Comparison of ENCODE assay signal across 11 mouse cellular contexts in the genomic region with DNA sequence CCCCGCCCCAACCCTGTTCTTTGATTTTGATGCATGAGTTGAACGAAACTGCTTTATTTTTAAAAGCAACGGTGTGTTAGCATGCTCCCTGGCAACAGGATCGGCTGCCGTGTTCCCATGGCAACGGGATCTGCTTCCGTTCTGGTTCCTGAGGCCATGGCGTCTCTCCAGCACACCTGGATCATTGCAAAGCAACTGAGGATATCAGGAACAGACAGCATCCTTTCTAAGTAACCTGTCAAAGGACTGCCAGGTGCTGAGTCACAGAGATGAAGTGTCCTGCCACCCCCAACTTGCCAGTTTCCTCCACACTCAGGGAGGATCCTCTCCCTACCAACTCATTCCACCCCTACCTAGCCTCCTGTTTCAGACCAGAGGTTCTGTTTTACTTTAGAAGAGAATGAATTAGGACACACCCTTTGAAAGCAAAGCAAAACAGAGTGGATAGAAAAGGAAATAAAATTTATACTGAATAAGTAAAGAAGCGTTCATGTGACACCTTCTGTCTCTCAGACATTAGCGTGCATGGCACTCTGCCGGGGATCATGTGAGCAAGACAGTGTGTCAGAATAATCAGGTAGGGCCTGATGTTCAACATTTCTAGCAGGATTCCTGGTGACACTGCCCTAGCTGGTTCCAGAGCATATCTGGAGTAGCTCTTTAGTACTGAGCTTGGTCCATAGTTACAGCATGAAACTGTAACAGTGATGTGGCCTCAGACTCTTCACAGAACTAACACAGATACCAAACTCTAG. TPM values are rescaled to one million over a fixed set of nuclear protein-coding genes. Genes with fewer than 3 reads are reported as not detected.
A peak's percentile ranks its signal among the peaks of the same experiment; 100 is the strongest.
DNase-seq lines count a peak whose midpoint lies in the region; ATAC-seq lines count a peak whose summit lies in the region.
"Had no signal": no experiment of that assay in that cellular context is flagged by ENCODE, and none has a peak within 500 bp of the region (broad histone marks: within the 10 kb centered on the region; RNA-seq: fewer than 3 reads in every experiment).

No protein-coding gene starts in this region.

- no peak overlapping the region for H3K4me2 ChIP-seq in limb, embryonic 11.5 days (ENCODE audit: low read depth, severe bottlenecking)
- H3K4me2 ChIP-seq: lung, embryonic 14.5 days had no signal

- no peaks in the 10 kb centered on the region for H3K4me1 ChIP-seq in limb, embryonic 11.5 days (ENCODE audit: control insufficient read depth, insufficient read depth, low read length)

- H3K27me3 ChIP-seq in limb, embryonic 11.5 days (ENCODE audit: control insufficient read depth, insufficient read depth, low read length): no peaks in the 10 kb centered on the region

- ATAC-seq in limb, embryonic 11.5 days (ENCODE audit: insufficient number of reproducible peaks, low FRiP score, low TSS enrichment, low read depth): no peak

- H3K4me3 ChIP-seq in limb, embryonic 11.5 days (ENCODE audit: low read depth, low read length): no peak overlapping the region
- H3K4me3 ChIP-seq: gastrocnemius, adult 2 months had no signal

- 75% methylated on average over 11 of the region's 11 CpGs for whole genome bisulfite sequencing in limb, embryonic 11.5 days

- no peaks in the 10 kb centered on the region for H3K36me3 ChIP-seq in limb, embryonic 11.5 days (ENCODE audit: control insufficient read depth, insufficient read depth, low read length)

- no peaks in the 10 kb centered on the region; the same call in 1 of the 2 replicates for H3K9me3 ChIP-seq in limb, embryonic 11.5 days (ENCODE audit: control insufficient read depth, low read length)

- no peak overlapping the region for H3K27ac ChIP-seq in limb, embryonic 11.5 days (replicated peaks; ENCODE audit: low read depth, low read length)
- H3K27ac ChIP-seq: gastrocnemius, adult 2 months had no signal

- DNase-seq in adrenal gland, adult 2 months: peak; percentile 30
- DNase-seq in adrenal gland, adult 18-20 months (ENCODE audit: low spot score in 2 of 2): no peak
- peak; percentile 72 for DNase-seq in R1 (ENCODE audit: low read depth, low spot score)
- peak; percentile 16 for DNase-seq in induced T-regulatory cell, adult 2 months (ENCODE audit: low read depth)
- DNase-seq in limb, embryonic 11.5 days (ENCODE audit: low spot score): peak; percentile 35
- no peak for DNase-seq in ovary, postnatal 36 days (ENCODE audit: low spot score)
- DNase-seq in heart, adult 18-20 months: no peak
- no peak for DNase-seq in thymus, postnatal 0 days (ENCODE audit: low spot score)
- DNase-seq: gastrocnemius, adult 2 months; kidney, adult 11 months; lung, embryonic 14.5 days had no signal

- no peak overlapping the region for H3K9ac ChIP-seq in limb, embryonic 11.5 days (ENCODE audit: low read length)
- H3K9ac ChIP-seq: lung, embryonic 14.5 days had no signal

RNA-seq across cellular contexts. Expression of a gene that starts 11.3 kb away (rescaled TPM):
- total RNA-seq in adrenal gland, adult 2 months (2021): 10 to 100 TPM; 19.1 to 23.6 TPM
- polyA plus RNA-seq in adrenal gland, adult 2 months (2012; rRNA removed): 13.3 and 14.0 TPM in 2 replicates
- total RNA-seq in adrenal gland, adult 18-20 months (2021): 10 to 100 TPM; 21.4 to 24.6 TPM
- 12.6 and 13.3 TPM in 2 replicates for polyA plus RNA-seq in limb, embryonic 11.5 days (2014; fragmentation: Nextera tagmentation; extraction: Ambion mirVana)
- total RNA-seq in heart, adult 18-20 months (2021): 10 to 100 TPM; 19.3 to 22.1 TPM
- polyA plus RNA-seq in thymus, postnatal 0 days (2015; fragmentation: Nextera tagmentation; extraction: Ambion mirVana): 7.0 and 9.0 TPM in 2 replicates

Comparison
In these comparisons a context has a peak if more than half of its experiments do, and no peak if none do; other contexts are left out.
1. DNase-seq: peak in adrenal gland, adult 2 months (single experiment), R1 (single experiment), induced T-regulatory cell, adult 2 months (single experiment) and limb, embryonic 11.5 days (single experiment); none in adrenal gland, adult 18-20 months (0 of 2), ovary, postnatal 36 days (single experiment), heart, adult 18-20 months (0 of 2) and thymus, postnatal 0 days (single experiment).